Mouse (Mus musculus): Measurements from ENCODE around the gene Zscan29. TPM values are rescaled to one million over a fixed set of nuclear protein-coding genes. Genes with fewer than 3 reads are reported as not detected.

Gene Zscan29
- total RNA-seq (2015; ENCODE audit: low replicate concordance) (8.8 and 13.3 TPM in 2 replicates), total RNA-seq (2017; ENCODE audit: low replicate concordance) (11.3 and 12.9 TPM in 2 replicates)

DNA sequence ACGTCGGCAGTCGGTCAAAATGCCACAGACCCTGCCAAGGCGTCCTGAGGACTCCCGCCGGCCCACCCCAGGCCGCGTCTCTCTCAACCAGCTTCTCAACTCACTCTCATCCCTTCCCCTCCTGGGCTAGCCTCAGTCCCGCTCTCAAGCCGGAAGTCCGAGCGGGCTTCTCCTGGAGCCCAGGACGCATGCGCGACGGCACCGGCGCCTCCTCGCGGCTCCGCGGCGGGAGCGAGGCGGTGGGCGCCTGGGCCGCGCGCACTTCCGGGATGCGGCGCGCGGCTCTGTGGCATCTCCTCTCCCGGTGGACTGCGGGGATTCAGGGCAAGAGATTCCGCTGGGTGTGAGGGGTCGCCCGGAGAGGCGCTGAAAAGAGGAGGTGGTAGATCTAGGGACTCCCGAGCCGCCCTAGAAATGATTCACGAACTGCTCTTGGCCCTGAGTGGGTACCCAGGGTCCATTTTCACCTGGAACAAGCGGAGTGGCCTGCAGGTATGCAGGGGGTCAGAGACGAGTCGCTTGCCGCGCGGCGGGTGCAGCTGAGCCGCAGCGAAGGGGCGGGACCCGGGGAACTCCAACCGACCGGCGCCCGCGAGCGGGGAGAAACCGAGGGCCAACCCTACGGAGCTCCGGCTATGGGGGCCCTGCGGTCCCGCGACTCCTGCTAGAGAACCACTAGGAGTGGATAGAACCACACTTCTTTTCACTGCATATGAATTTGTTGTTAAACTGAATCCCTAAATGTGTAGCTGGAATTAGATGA, at the start of gene Zscan29:
Zscan29 (minus strand) TSS at position 146 of the 763 bp plus-strand sequence.
- ATAC-seq (replicated peaks; ENCODE audit: low FRiP score, poor library complexity, severe bottlenecking), result peak; percentile 85

DNA sequence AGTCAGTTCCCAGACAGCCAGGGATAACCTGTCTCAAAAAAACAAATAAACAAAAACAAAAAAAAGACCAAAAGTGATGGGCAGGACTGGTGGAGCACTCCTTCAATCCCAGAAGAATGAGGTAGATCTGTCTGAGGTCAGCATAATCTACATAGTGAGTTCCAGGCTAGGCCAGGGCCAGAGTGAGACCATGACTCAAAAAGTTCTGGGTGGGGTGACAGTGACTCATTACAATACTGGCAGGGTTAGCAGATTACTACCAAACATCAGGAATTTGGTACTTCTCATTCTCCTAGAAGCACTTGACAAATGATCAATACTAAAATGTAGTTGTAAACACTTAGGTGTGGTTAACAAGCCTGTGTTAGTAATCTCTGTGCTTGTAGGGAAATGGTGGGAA, 49.1 kb upstream of the Zscan29 start:
- no peak for ATAC-seq (replicated peaks; ENCODE audit: low FRiP score, poor library complexity, severe bottlenecking)

DNA sequence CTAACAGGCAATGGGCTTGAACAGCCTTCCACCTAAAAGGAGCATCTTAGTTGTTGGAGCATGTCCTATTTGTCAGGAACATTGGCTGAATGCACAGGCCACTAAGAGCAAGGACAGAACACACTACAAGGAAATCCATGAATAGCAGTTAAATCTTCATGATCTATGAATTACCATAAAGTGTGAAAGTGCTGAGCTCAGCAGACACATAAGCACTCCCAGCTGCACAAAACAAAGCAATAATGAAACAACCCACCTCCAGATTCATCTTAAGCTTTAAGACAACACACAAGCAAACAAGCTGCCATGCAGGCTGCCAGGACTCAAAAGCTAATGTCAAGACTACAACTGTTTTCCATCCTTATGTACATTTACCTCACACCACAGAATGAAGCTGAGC, 48.3 kb upstream of the Zscan29 start:
- ATAC-seq (replicated peaks; ENCODE audit: low FRiP score, poor library complexity, severe bottlenecking), result no peak

DNA sequence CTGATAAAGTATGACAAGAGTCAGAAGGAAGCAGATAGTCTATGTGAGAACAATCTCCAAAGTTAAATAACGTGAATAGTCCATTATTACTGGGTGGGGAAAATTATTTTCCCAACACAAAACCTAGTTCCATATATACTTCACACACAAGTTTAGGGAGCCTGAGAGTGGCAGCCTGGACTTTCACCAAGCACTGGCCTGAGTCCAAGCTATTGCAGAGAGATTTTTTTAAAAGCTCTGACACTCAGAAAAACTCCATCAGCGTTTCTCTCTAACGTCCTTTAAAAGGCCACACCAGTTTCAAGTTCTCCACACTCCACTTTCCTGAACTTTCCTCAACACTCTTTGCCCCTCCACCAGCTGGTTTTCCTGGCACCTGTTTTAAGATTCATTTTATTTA, 43.6 kb upstream of the Zscan29 start:
- ATAC-seq (replicated peaks; ENCODE audit: low FRiP score, poor library complexity, severe bottlenecking), result no peak

GRCm38 (mm10) chr2:121206541-121206940, 35.6 kb upstream of the Zscan29 start:
- ATAC-seq (replicated peaks; ENCODE audit: low FRiP score, poor library complexity, severe bottlenecking), result 0 out of 2 replicates have a peak, but pooled peaks have one; percentile 31

- no peak for ATAC-seq (replicated peaks; ENCODE audit: low FRiP score, poor library complexity, severe bottlenecking)
Observed at GRCm38 (mm10) chr2:121204276-121204675, 33.4 kb upstream of the Zscan29 start.

GRCm38 (mm10) chr2:121195466-121195865, 24.5 kb upstream of the Zscan29 start:
- no peak for ATAC-seq (replicated peaks; ENCODE audit: low FRiP score, poor library complexity, severe bottlenecking)

DNA sequence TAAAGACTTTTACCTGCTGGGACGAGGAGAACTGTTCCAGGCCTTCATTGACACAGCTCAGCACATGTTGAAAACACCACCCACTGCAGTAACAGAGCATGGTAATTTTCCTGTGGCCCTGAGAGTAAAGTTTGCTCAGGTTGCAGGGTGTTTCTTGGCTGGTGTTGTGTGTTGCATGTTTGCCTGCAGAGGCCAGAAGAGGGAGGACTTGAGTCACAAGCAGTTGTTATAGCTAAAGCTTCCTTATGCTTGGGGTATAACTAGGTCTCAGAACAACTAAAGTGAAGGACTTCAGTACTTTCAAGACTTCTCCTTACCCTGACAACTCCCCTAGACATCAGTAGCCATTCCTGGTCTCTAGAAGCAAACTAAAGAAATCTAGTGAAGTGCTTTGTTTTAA, 17.6 kb upstream of the Zscan29 start:
- no peak for ATAC-seq (replicated peaks; ENCODE audit: low FRiP score, poor library complexity, severe bottlenecking)

GRCm38 (mm10) chr2:121184142-121184541, 13.2 kb upstream of the Zscan29 start:
- no peak for ATAC-seq (replicated peaks; ENCODE audit: low FRiP score, poor library complexity, severe bottlenecking)

- ATAC-seq (replicated peaks; ENCODE audit: low FRiP score, poor library complexity, severe bottlenecking), result no peak
Observed at GRCm38 (mm10) chr2:121183431-121183830, 12.5 kb upstream of the Zscan29 start.

GRCm38 (mm10) chr2:121178828-121179479, 8.0 kb upstream of the Zscan29 start:
- ATAC-seq (replicated peaks; ENCODE audit: low FRiP score, poor library complexity, severe bottlenecking), result no peak

DNA sequence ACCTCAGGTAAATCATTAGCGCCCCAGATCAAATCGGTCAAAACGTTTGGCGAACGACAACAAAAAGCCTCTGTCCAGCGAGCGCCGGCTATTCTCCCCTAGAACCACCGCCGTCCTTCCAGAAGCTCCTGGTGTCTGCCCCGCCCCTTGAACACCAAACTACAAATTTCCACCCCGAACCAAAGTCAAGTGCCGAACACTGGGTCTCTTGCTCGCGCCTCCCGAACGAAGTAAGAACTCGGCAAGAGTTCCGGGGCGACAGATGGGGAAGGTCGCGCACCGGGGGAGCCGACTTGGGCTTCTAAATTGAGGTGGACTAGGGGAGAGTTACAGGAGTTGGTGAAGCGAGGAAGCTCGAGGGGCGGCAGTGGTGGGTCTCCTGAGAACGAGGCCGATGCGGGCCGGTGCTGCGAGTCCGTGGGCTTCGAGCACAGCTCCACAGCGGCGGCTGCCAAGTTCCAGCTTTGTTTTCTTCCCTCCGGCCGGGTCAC, 399 bp downstream of the Zscan29 start, which contains the start of gene Tubgcp4:
Tubgcp4 (plus strand) TSS at position 174 of the 491 bp plus-strand sequence.
- ATAC-seq (replicated peaks; ENCODE audit: low FRiP score, poor library complexity, severe bottlenecking), result peak; percentile 58

- ATAC-seq (replicated peaks; ENCODE audit: low FRiP score, poor library complexity, severe bottlenecking), result 0 out of 2 replicates have a peak, but pooled peaks have one; percentile 12
Observed at GRCm38 (mm10) chr2:121169902-121170301, 1.0 kb downstream of the Zscan29 start.

- ATAC-seq (replicated peaks; ENCODE audit: low FRiP score, poor library complexity, severe bottlenecking), result no peak
Observed at GRCm38 (mm10) chr2:121169173-121169572, 1.8 kb downstream of the Zscan29 start.

- ATAC-seq (replicated peaks; ENCODE audit: low FRiP score, poor library complexity, severe bottlenecking), result peak; percentile 66; the same call in 1 of the 2 replicates
Observed at GRCm38 (mm10) chr2:121153100-121153499, 17.8 kb downstream of the Zscan29 start.

- no peak for ATAC-seq (replicated peaks; ENCODE audit: low FRiP score, poor library complexity, severe bottlenecking)
Observed at GRCm38 (mm10) chr2:121149679-121150078, 21.2 kb downstream of the Zscan29 start.

DNA sequence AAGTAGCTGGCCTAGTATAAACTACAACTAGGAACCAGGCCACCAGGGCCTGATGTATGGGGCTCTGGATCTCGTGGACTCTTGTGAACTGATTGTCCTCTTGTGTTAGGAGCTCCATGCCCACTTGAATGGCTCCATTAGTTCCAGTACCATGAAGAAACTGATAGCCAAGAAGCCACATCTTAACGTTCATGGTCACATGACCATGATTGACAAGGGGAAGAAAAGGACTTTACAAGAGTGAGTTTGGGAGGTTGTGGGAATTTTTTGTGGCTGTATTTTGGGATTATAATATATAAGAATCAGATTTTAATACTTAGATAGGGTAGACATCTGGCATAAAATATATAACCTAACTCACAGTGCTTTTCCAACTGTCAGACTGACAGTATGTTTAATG, 28.5 kb downstream of the Zscan29 start:
- ATAC-seq (replicated peaks; ENCODE audit: low FRiP score, poor library complexity, severe bottlenecking), result no peak

DNA sequence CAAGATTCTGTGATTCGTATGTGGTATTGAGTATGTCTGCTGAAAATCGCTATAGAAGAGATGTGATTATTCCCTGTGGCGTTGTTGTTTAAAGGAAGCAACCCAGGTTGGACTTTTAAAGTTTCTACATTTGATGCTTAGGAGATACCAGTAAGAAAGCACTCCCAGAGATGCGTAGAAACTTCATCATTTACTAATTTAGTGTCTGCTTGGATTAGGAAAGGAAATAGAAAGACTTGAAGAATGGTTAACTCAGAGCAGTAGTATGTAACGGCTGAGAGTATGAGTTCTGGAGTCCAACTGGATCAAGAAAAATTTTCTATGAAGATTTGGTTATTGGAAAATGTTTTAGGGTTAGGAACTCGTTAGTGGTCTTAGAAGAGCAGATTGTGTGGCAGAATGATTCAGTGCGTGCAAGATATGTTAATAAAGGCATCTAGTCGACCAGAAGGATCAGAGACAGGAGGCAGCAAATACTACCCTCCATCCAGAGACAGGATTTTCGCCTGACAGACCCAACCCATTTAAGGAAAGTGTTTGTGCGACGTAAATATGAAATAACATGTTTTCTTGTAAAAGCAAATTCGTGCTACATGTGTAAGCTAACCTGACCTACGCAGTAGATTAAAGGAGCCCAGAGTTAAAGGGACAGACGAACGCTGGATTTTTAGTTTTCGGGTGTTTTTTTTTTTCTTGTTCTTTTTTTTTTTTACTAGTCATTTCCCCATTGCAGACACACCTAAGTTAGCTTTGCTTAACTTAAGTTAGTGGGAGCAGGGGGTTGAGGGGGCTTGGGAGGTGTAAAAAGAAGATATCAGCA, 29.5 kb downstream of the Zscan29 start:
- ATAC-seq (replicated peaks; ENCODE audit: low FRiP score, poor library complexity, severe bottlenecking), result no peak

- peak; percentile 86 for ATAC-seq (replicated peaks; ENCODE audit: low FRiP score, poor library complexity, severe bottlenecking)
Observed at GRCm38 (mm10) chr2:121140018-121140882, 30.7 kb downstream of the Zscan29 start, which contains the start of the genes Adal and Lcmt2. Gene Adal, plus strand, starts transcription at chr2:121140428. Gene Lcmt2, minus strand, starts transcription at chr2:121140653.

Data from erythroblast, adult 5-6 weeks (primary cell).